Mouse (Mus musculus): ENCODE results near the gene Olfr60. TPM values are rescaled to one million over a fixed set of nuclear protein-coding genes. Genes with fewer than 3 reads are reported as not detected.

Olfr60 gene
- polyA plus RNA-seq (2015; fragmentation: Nextera tagmentation; extraction: Ambion mirVana), result not detected in 2 replicates

DNA sequence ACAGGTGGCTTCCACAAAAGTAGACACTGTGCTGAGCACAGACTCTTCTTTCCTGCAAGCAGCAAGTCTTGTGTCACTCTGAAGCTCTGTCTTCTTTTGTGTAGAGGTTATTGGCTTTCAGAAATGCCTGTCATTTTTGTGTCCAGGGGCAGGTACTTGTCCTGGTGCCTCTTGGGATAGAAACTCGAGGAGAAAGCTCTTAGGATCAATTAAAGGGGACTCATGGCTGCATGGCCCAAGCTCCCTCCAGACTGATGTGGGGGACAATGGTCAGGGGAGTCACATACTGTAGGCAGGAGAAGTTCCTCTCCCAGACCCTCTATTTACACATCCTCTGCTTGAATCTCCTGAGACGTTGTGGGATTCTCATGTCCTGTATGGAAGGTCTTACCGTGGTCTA, at the start of gene Olfr60:
Olfr60 (minus strand) TSS at position 101 of the 400 bp plus-strand sequence.

DNA sequence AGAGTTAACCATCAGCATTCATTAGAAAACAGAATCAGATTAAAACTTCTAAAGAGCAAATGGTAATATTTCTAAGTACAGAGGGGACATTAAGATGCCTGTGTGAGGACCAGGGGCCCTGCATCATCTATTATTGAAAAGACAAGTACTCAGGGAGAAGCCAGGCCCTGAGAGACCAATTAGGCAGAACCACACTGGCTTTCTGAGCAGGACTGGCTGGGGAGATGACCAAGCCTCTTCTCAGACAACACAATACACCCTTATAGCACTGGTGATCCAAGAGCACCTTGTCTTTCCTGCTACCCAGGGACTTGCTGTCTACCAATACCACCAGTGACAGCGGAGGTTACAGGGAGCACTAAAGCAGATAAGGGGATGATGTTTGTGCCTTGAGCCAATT, 41.3 kb upstream of the Olfr60 start, which contains the start of gene Olfr531:
Olfr531 (minus strand) TSS at position 101 of the 400 bp plus-strand sequence.

DNA sequence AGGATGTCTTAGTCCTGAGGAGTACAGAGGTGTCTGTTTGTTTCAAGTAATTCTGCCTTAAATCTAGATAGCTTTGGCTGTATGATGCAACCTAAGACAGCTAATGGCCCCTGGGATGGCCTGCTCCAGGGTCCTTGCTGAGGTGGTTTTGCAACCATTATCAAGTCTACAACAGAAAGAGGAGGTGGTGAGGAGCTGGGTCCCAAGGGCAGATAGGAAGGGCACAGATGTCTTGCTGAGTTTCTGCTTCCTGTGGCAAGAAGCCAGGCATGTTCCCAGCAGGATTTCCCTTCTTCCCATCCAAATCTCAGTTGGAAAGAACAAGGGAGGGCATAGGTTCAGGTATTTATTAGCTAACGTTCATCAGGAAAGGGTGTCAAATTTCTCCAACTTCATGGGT, 14.8 kb upstream of the Olfr60 start, which contains the start of gene Olfr530:
Olfr530 (minus strand) TSS at position 101 of the 400 bp plus-strand sequence.

DNA sequence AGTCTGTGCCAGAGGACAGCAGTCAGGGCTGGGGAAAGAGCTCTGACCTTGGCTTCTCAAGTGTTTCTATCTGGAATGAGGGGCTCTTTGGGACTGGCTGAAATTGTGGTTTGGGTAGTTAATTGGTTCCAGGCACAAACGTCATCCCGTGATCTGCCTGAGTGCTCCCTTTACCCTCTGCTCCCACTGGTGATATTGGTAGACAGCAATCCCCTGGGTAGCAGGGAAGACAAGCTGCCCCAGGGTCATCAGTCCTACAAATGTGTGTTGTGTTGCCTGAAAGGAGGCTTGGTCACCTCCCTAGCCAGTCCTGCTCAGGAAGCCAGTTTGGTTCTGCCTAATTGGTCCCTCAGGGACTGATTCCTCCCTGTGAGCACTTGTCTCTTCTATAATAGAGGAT, 27.8 kb downstream of the Olfr60 start, which contains the start of gene Olfr527:
Olfr527 (plus strand) TSS at position 301 of the 400 bp plus-strand sequence.

DNA sequence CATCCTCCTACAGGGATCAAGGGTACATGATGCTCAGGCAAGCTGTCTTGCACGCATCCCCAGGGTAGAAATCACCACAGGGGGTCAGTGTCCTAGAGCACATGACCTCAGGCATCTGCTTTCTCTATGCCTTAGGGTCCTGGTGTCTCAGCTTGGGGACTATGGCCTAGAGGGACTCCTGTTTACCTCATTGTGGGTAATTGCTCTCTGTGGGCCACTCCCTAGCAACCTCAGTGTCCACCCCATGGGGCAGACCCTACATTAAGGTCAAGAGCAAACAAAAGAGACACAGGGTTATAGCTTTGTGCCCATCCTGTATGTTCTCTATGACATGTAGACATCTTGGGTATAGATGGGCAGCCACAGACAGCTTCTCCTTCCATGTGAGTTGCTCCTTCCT, 40.9 kb downstream of the Olfr60 start, which contains the start of gene Olfr525:
Olfr525 (plus strand) TSS at position 301 of the 400 bp plus-strand sequence.

Other genes with a start within 250 kb of the Olfr60 start
- 8.7 and 11.0 TPM in 2 replicates for gene Paox, start 245.9 kb downstream of the Olfr60 start, polyA plus RNA-seq (2015; fragmentation: Nextera tagmentation; extraction: Ambion mirVana)
- 127 and 133 TPM in 2 replicates for gene Echs1, start 245.2 kb downstream of the Olfr60 start, polyA plus RNA-seq (2015; fragmentation: Nextera tagmentation; extraction: Ambion mirVana)
- 30.5 and 34.5 TPM in 2 replicates for gene Mtg1, start 224.1 kb downstream of the Olfr60 start, polyA plus RNA-seq (2015; fragmentation: Nextera tagmentation; extraction: Ambion mirVana)
- 31.2 and 31.7 TPM in 2 replicates for gene Sprn, start 206.8 kb downstream of the Olfr60 start, polyA plus RNA-seq (2015; fragmentation: Nextera tagmentation; extraction: Ambion mirVana)
- not detected in 2 replicates for gene Olfr522, start 196.9 kb downstream of the Olfr60 start, polyA plus RNA-seq (2015; fragmentation: Nextera tagmentation; extraction: Ambion mirVana)
- not detected in 2 replicates for gene Olfr523, start 188.5 kb downstream of the Olfr60 start, polyA plus RNA-seq (2015; fragmentation: Nextera tagmentation; extraction: Ambion mirVana)
- not detected in 2 replicates for gene Olfr524, start 155.7 kb downstream of the Olfr60 start, polyA plus RNA-seq (2015; fragmentation: Nextera tagmentation; extraction: Ambion mirVana)
- gene Cd163l1, start 143.4 kb downstream of the Olfr60 start, polyA plus RNA-seq (2015; fragmentation: Nextera tagmentation; extraction: Ambion mirVana), result not detected in 2 replicates
- gene 5830411N06Rik, start 114.4 kb downstream of the Olfr60 start, polyA plus RNA-seq (2015; fragmentation: Nextera tagmentation; extraction: Ambion mirVana), result not detected in 2 replicates
- not detected in 2 replicates for gene Olfr525, start 40.8 kb downstream of the Olfr60 start, polyA plus RNA-seq (2015; fragmentation: Nextera tagmentation; extraction: Ambion mirVana)
- not detected in 2 replicates for gene Olfr527, start 27.7 kb downstream of the Olfr60 start, polyA plus RNA-seq (2015; fragmentation: Nextera tagmentation; extraction: Ambion mirVana)
- gene Olfr530, start 14.7 kb upstream of the Olfr60 start, polyA plus RNA-seq (2015; fragmentation: Nextera tagmentation; extraction: Ambion mirVana), result not detected in 2 replicates
- not detected in 2 replicates for gene Olfr531, start 41.2 kb upstream of the Olfr60 start, polyA plus RNA-seq (2015; fragmentation: Nextera tagmentation; extraction: Ambion mirVana)
- gene Olfr532, start 60.0 kb upstream of the Olfr60 start, polyA plus RNA-seq (2015; fragmentation: Nextera tagmentation; extraction: Ambion mirVana), result not detected in 2 replicates
- gene Olfr533, start 101.7 kb upstream of the Olfr60 start, polyA plus RNA-seq (2015; fragmentation: Nextera tagmentation; extraction: Ambion mirVana), result not detected in 2 replicates
- not detected in 2 replicates for gene Olfr535, start 122.5 kb upstream of the Olfr60 start, polyA plus RNA-seq (2015; fragmentation: Nextera tagmentation; extraction: Ambion mirVana)
- gene Olfr536, start 145.7 kb upstream of the Olfr60 start, polyA plus RNA-seq (2015; fragmentation: Nextera tagmentation; extraction: Ambion mirVana), result not detected in 2 replicates
- not detected in 2 replicates for gene Olfr538, start 206.2 kb upstream of the Olfr60 start, polyA plus RNA-seq (2015; fragmentation: Nextera tagmentation; extraction: Ambion mirVana)
- gene Olfr46, start 239.6 kb upstream of the Olfr60 start, polyA plus RNA-seq (2015; fragmentation: Nextera tagmentation; extraction: Ambion mirVana), result 0.01 TPM in 1 of 2 replicates, not detected in the other

All from neural tube, postnatal 0 days (tissue).